Mouse (Mus musculus): ENCODE results near the gene Arf6. TPM values are rescaled to one million over a fixed set of nuclear protein-coding genes. Genes with fewer than 3 reads are reported as not detected.

The Arf6 gene
- polyA plus RNA-seq (2012; ENCODE audit: low replicate concordance) = 298 and 367 TPM in 2 replicates

DNA sequence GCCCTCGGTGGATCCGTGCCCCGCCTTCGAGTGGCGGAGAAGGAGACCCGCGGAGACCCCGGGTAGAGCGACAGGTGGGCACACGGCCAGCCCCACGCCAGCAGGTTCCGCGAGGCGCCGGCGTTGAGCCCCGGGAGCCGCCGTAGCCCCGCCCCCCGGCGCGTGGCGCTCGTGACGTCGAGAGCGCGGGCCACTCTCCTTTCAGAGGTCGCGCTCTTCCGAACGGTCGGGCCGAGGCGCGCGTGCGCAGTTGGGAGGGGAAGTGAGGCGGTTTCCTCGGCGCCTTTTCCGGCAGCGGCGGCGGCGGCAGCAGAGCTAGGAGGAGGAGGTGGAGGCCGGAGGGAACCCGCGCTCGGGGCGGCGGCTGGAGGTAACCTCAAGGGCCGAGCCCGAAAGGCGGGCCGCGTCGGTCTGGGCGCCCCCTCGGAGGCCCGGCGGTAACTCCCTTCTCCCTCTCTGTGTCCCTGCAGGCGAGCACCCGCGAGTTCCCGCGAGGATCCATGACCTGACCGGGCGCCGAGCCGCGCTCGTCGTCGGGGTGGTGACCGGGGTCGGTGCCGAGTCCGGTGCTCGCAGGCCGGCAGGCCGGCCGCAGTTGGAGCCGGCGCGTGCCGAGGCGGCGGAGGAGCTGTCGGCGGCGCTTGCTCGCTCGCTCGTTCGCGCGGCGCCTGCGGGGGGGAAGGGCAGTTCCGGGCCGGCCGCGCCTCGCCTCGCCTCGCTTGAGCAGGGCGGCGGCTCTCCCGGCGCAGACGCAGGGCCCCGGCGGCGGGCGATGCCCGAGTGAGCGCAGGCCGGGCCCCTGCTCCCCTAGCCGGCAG lies at the start of gene Arf6, which contains the start of gene Gm9887:
TSS of gene Arf6 (plus strand) at position 297 of the 818 bp plus-strand sequence.
TSS of gene Gm9887 (minus strand) at position 605 of the 818 bp plus-strand sequence.

GRCm38 (mm10) chr12:69356546-69357299 lies 15.2 kb upstream of the Arf6 start, which contains the start of gene Nemf:
Gene Nemf, minus strand, starts transcription at chr12:69357165.

Other genes with a start within 250 kb of the Arf6 start
- gene Rps29, start 213.0 kb upstream of the Arf6 start, polyA plus RNA-seq (2012; ENCODE audit: low replicate concordance) = 204 and 4,522 TPM in 2 replicates
- gene Lrr1, start 203.3 kb upstream of the Arf6 start, polyA plus RNA-seq (2012; ENCODE audit: low replicate concordance) = 1.3 and 7.1 TPM in 2 replicates
- 19.3 and 55.5 TPM in 2 replicates for gene Rpl36al, start 188.1 kb upstream of the Arf6 start, polyA plus RNA-seq (2012; ENCODE audit: low replicate concordance)
- 29.1 and 38.3 TPM in 2 replicates for gene Mgat2, start 188.0 kb upstream of the Arf6 start, polyA plus RNA-seq (2012; ENCODE audit: low replicate concordance)
- 16.6 and 35.3 TPM in 2 replicates for gene Gm49383, start 175.0 kb upstream of the Arf6 start, polyA plus RNA-seq (2012; ENCODE audit: low replicate concordance)
- gene Dnaaf2, start 173.7 kb upstream of the Arf6 start, polyA plus RNA-seq (2012; ENCODE audit: low replicate concordance) = 1.5 and 2.4 TPM in 2 replicates
- not detected in 2 replicates for gene Gm49384, start 167.9 kb upstream of the Arf6 start, polyA plus RNA-seq (2012; ENCODE audit: low replicate concordance)
- gene Pole2, start 144.0 kb upstream of the Arf6 start, polyA plus RNA-seq (2012; ENCODE audit: low replicate concordance) = 4.4 and 5.0 TPM in 2 replicates
- gene Klhdc1, start 131.0 kb upstream of the Arf6 start, polyA plus RNA-seq (2012; ENCODE audit: low replicate concordance) = 24.1 and 25.2 TPM in 2 replicates
- gene Klhdc2, start 75.5 kb upstream of the Arf6 start, polyA plus RNA-seq (2012; ENCODE audit: low replicate concordance) = 11.3 and 19.7 TPM in 2 replicates
- 1.7 and 6.2 TPM in 2 replicates for gene Nemf, start 15.0 kb upstream of the Arf6 start, polyA plus RNA-seq (2012; ENCODE audit: low replicate concordance)
- gene Gm9887, start 308 bp downstream of the Arf6 start, polyA plus RNA-seq (2012; ENCODE audit: low replicate concordance) = 5.9 and 11.9 TPM in 2 replicates
- gene Vcpkmt, start 210.9 kb downstream of the Arf6 start, polyA plus RNA-seq (2012; ENCODE audit: low replicate concordance) = 8.3 and 8.4 TPM in 2 replicates